Mouse (Mus musculus): ENCODE data around the gene Tm2d1. TPM values are rescaled to one million over a fixed set of nuclear protein-coding genes. Genes with fewer than 3 reads are reported as not detected.

The Tm2d1 gene
- polyA plus RNA-seq (2014; fragmentation: Illumina TruSeq; extraction: RNeasy Lipid Tissue Mini Kit (QIAGEN cat#74804); ENCODE audit: low read depth, low replicate concordance), result 83.5 TPM

GRCm38 (mm10) chr4:98382716-98383424, at the start of gene Tm2d1:
Gene Tm2d1 (minus strand): TSS chr4:98383306.

GRCm38 (mm10) chr4:98395690-98396437, 12.8 kb upstream of the Tm2d1 start, which contains the start of gene Patj:
Gene Patj (plus strand): TSS chr4:98395785.

Other genes with a start within 250 kb of the Tm2d1 start
- 5.6 TPM for gene Patj, start 12.5 kb upstream of the Tm2d1 start, polyA plus RNA-seq (2014; fragmentation: Illumina TruSeq; extraction: RNeasy Lipid Tissue Mini Kit (QIAGEN cat#74804); ENCODE audit: low read depth, low replicate concordance)